Mouse (Mus musculus) gastrocnemius, postnatal 10 days (tissue): Measurements from ENCODE around the gene Aloxe3. TPM values are rescaled to one million over a fixed set of nuclear protein-coding genes. Genes with fewer than 3 reads are reported as not detected.
"Not testable (repeated sequence)": the region's sequence is repeated elsewhere in the genome, so short reads cannot be mapped to it uniquely, and the experiment has no call there.

Experiments
- DNase-seq: peaks from one replicate; pipeline ENCODE4 v3.0.0; 2021; ENCODE audit warnings: mixed read lengths
- long read RNA-seq, 2 experiments: library from polyadenylated mRNA; stranded (forward); transcript quantifications; one replicate each; pipeline ENCODE4 v2.0.0; 2021
- total RNA-seq, 2 experiments: library from RNA; stranded (reverse); gene quantifications; 2 replicates each; pipeline ENCODE4 v1.2.3; 2021

Aloxe3 gene
- total RNA-seq: under 1 TPM in 1 of 2 experiments, not detected in 1; 0.27 TPM
- long read RNA-seq, experiment 1: 0 reads
- long read RNA-seq, experiment 2: 0 reads

GRCm38 (mm10) chr11:69125852-69125918 lies at the start of gene Aloxe3:
Gene Aloxe3, plus strand, starts transcription at chr11:69125896.
- no peak for DNase-seq

GRCm38 (mm10) chr11:69076572-69076971 lies 49.1 kb upstream of the Aloxe3 start:
- no peak for DNase-seq

- DNase-seq: no peak
Measured at GRCm38 (mm10) chr11:69077316-69077715, 48.4 kb upstream of the Aloxe3 start.

GRCm38 (mm10) chr11:69078041-69078440 lies 47.7 kb upstream of the Aloxe3 start:
- DNase-seq: no peak

- DNase-seq: no peak
Measured at GRCm38 (mm10) chr11:69078805-69079438, 46.8 kb upstream of the Aloxe3 start.

GRCm38 (mm10) chr11:69080102-69080854 lies 45.4 kb upstream of the Aloxe3 start:
- DNase-seq: no peak

- DNase-seq: no peak
Measured at GRCm38 (mm10) chr11:69080855-69081222, 44.9 kb upstream of the Aloxe3 start.

GRCm38 (mm10) chr11:69081613-69082012 lies 44.1 kb upstream of the Aloxe3 start:
- no peak for DNase-seq

GRCm38 (mm10) chr11:69085608-69086007 lies 40.1 kb upstream of the Aloxe3 start:
- DNase-seq: no peak

GRCm38 (mm10) chr11:69086390-69086789 lies 39.3 kb upstream of the Aloxe3 start:
- peak; percentile 11 for DNase-seq

- peak; percentile 28 for DNase-seq
Measured at GRCm38 (mm10) chr11:69087082-69087481, 38.6 kb upstream of the Aloxe3 start.

- DNase-seq: no peak
Measured at GRCm38 (mm10) chr11:69087597-69087996, 38.1 kb upstream of the Aloxe3 start.

- peak; percentile 94 for DNase-seq
Measured at GRCm38 (mm10) chr11:69088103-69088855, 37.4 kb upstream of the Aloxe3 start, which contains the start of gene Vamp2. Gene Vamp2, plus strand, starts transcription at chr11:69088490.

GRCm38 (mm10) chr11:69088856-69089615 lies 36.7 kb upstream of the Aloxe3 start:
- DNase-seq: no peak

GRCm38 (mm10) chr11:69089616-69090290 lies 35.9 kb upstream of the Aloxe3 start:
- DNase-seq: no peak

- peak; percentile 17 for DNase-seq
Measured at GRCm38 (mm10) chr11:69090367-69090766, 35.3 kb upstream of the Aloxe3 start.

- no peak for DNase-seq
Measured at GRCm38 (mm10) chr11:69091566-69092385, 33.9 kb upstream of the Aloxe3 start.

- peak; percentile 91 for DNase-seq
Measured at GRCm38 (mm10) chr11:69092386-69092751, 33.3 kb upstream of the Aloxe3 start.

GRCm38 (mm10) chr11:69092871-69093270 lies 32.8 kb upstream of the Aloxe3 start:
- no peak for DNase-seq

GRCm38 (mm10) chr11:69093856-69094255 lies 31.8 kb upstream of the Aloxe3 start:
- not testable (repeated sequence) for DNase-seq

- peak; percentile 93 for DNase-seq
Measured at GRCm38 (mm10) chr11:69094697-69095429, 30.8 kb upstream of the Aloxe3 start, which contains the start of gene Per1. Gene Per1, plus strand, starts transcription at chr11:69095217.
